In the genomic region with DNA sequence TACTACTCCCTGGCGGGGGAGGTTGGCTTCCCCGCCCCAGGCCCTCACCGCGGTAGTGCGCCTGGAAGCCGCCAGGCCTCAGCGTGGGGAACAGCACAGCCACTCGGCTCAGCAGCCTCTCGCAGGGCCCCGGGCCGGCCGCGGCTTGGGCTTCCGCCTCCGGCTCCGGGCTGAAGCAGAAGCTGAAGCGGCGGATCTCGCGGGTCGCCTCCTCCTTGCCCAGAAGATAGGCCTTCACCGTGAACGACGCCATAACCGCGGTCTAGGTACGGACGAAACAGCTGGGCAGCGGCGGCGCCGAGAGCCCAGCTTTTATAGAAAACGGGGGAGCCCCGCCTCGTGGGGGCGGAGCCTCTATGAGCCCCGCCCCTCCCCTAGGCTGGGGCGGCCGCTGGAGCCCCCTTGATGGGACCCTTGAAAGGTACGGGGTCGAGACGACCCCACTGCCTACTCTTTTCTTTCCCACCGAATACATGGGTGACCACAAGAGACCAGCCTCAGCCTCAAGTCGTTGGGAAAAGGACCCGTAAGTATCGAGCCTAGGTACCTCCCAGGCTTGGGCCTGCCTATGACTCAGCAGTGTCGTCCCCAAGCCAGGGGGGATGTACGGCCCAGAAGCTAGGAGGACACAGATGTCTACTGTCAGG, we compare ENCODE assay signal across 8 mouse cellular contexts. TPM values are rescaled to one million over a fixed set of nuclear protein-coding genes. Genes with fewer than 3 reads are reported as not detected.
DNase-seq lines count a peak whose midpoint lies in the region; ATAC-seq lines count a peak whose summit lies in the region.

A gene (minus strand): TSS at position 323 of the 647 bp plus-strand sequence.
A gene (plus strand): TSS at position 386 of the 647 bp plus-strand sequence.

- H3K36me3 ChIP-seq in hindbrain, embryonic 12.5 days: peaks cover 26% of the 10 kb centered on the region

- ATAC-seq in hindbrain, embryonic 12.5 days (ENCODE audit: low FRiP score): peak; percentile 83

- H3K9me3 ChIP-seq in hindbrain, embryonic 12.5 days (replicated peaks): no peaks in the 10 kb centered on the region

- WGBS in hindbrain, embryonic 12.5 days: under 1% methylated on average over 48 of the region's 48 CpGs

- peak; percentile 84 for DNase-seq in T-cell, adult 2 months (ENCODE audit: low spot score)
- peak; percentile 83 to 86 for DNase-seq in cerebellum, postnatal 25 days
- peak; percentile 77 to 78 for DNase-seq in frontal cortex, postnatal 25 days (ENCODE audit: low spot score in 2 of 2)
- DNase-seq in layer of hippocampus, postnatal 25 days (ENCODE audit: extremely low spot score in 1 of 2, low spot score in 1 of 2): peak; percentile 79 to 90
- peak; percentile 86 for DNase-seq in lung, postnatal 14 days
- DNase-seq in ovary, postnatal 14 days (ENCODE audit: low spot score): peak; percentile 87
- peak; percentile 86 for DNase-seq in thymus, postnatal 25 days

- peak within 1 kb of the TSS; percentile 94 for H3K9ac ChIP-seq in hindbrain, embryonic 12.5 days

- peak within 1 kb of the TSS; percentile 97 for H3K27ac ChIP-seq in hindbrain, embryonic 12.5 days

- peaks cover 17% of the 10 kb centered on the region for H3K4me1 ChIP-seq in hindbrain, embryonic 12.5 days

- no peaks in the 10 kb centered on the region for H3K27me3 ChIP-seq in hindbrain, embryonic 12.5 days

- peak within 1 kb of the TSS; percentile 93 for H3K4me3 ChIP-seq in hindbrain, embryonic 12.5 days

- H3K4me2 ChIP-seq in hindbrain, embryonic 12.5 days (replicated peaks): peak within 1 kb of the TSS; percentile 61

RNA-seq across cellular contexts. Expression of the first gene that starts in this region (rescaled TPM):
- polyA plus RNA-seq in hindbrain, embryonic 12.5 days (2016; fragmentation: Nextera tagmentation; extraction: Ambion mirVana): 231 and 234 TPM in 2 replicates
- total RNA-seq in layer of hippocampus, postnatal 25 days (2021): 100 to 1,000 TPM; 421 to 453 TPM

RNA-seq across cellular contexts. Expression of the second gene that starts in this region (rescaled TPM):
- 45.1 and 52.8 TPM in 2 replicates for polyA plus RNA-seq in hindbrain, embryonic 12.5 days (2016; fragmentation: Nextera tagmentation; extraction: Ambion mirVana)
- 100 to 1,000 TPM; 108 to 113 TPM for total RNA-seq in layer of hippocampus, postnatal 25 days (2021)

Comparison
In these comparisons a context has a peak if more than half of its experiments do, and no peak if none do; other contexts are left out.
1. Peak in every context shown above with its lines: DNase-seq, ATAC-seq, H3K4me3 ChIP-seq and H3K27ac ChIP-seq.